Comparison of ENCODE assay signal across 8 mouse cellular contexts in genomic region chr1:51479027-51479329, GRCm38 (mm10). TPM values are rescaled to one million over a fixed set of nuclear protein-coding genes. Genes with fewer than 3 reads are reported as not detected.
DNase-seq lines count a peak whose midpoint lies in the region; ATAC-seq and TF ChIP-seq lines count a peak whose summit lies in the region.

No protein-coding gene starts in this region.

- no peak for TF ChIP-seq CTCF in testis, adult 2 months (IDR thresholded peaks at IDR 0.05; ENCODE audit: control insufficient read depth, insufficient read depth, insufficient replicate concordance, low read depth, low read length)

- H3K27ac ChIP-seq in testis, adult 2 months (ENCODE audit: control insufficient read depth, insufficient read depth, low read depth, low read length), result peak overlapping the region; percentile 98
- H3K27ac ChIP-seq in liver, embryonic 12.5 days, result peak overlapping the region; percentile 72; the same call in 1 of the 2 replicates

- H3K9ac ChIP-seq in liver, embryonic 12.5 days, result peak overlapping the region; percentile 75

- H3K36me3 ChIP-seq in erythroblast, embryonic 14.5 days (ENCODE audit: control insufficient read depth), result no peaks in the 10 kb centered on the region
- no peaks in the 10 kb centered on the region for H3K36me3 ChIP-seq in testis, adult 2 months (ENCODE audit: control insufficient read depth, insufficient read depth, low read length)
- H3K36me3 ChIP-seq in liver, embryonic 12.5 days, result no peaks in the 10 kb centered on the region

- peak overlapping the region; percentile 95 for H3K4me2 ChIP-seq in liver, embryonic 12.5 days

- no peak for ATAC-seq in erythroblast, adult 5-6 weeks (replicated peaks; ENCODE audit: low FRiP score, poor library complexity, severe bottlenecking)
- no peak for ATAC-seq in liver, embryonic 12.5 days

- H3K9me3 ChIP-seq in erythroblast, embryonic 14.5 days (ENCODE audit: control insufficient read depth, low read length), result no peaks in the 10 kb centered on the region
- no peaks in the 10 kb centered on the region for H3K9me3 ChIP-seq in liver, embryonic 12.5 days (replicated peaks)

- H3K4me1 ChIP-seq in erythroblast, embryonic 14.5 days (ENCODE audit: control insufficient read depth), result peaks cover 30% of the 10 kb centered on the region
- H3K4me1 ChIP-seq in testis, adult 2 months (ENCODE audit: control insufficient read depth, insufficient read depth, low read length), result peaks cover 3% of the 10 kb centered on the region
- H3K4me1 ChIP-seq in liver, embryonic 12.5 days, result peaks cover 25% of the 10 kb centered on the region

- 66% methylated on average over 1 of the region's 1 CpGs for WGBS in liver, embryonic 12.5 days (ENCODE audit: insufficient replicate concordance)

- no peak for TF ChIP-seq POLR2A in testis, adult 2 months (IDR thresholded peaks at IDR 0.05; ENCODE audit: control insufficient read depth, low read depth, low read length)

- no peak for DNase-seq in testis, postnatal 10 days (ENCODE audit: low spot score)
- DNase-seq in thymus, postnatal 25 days, result no peak
- DNase-seq in right cerebral cortex, postnatal 14 days, result no peak
- no peak for DNase-seq in adrenal gland, adult 8-10 months

- peaks cover 12% of the 10 kb centered on the region for H3K27me3 ChIP-seq in erythroblast, embryonic 14.5 days (ENCODE audit: control insufficient read depth)
- H3K27me3 ChIP-seq in testis, adult 2 months (ENCODE audit: control insufficient read depth, insufficient read depth, low read length), result no peaks in the 10 kb centered on the region
- no peaks in the 10 kb centered on the region for H3K27me3 ChIP-seq in liver, embryonic 12.5 days (replicated peaks)

- peak overlapping the region; percentile 84 for H3K4me3 ChIP-seq in erythroblast, embryonic 14.5 days (replicated peaks)
- peak overlapping the region; percentile 95; the same call in 1 of the 2 replicates for H3K4me3 ChIP-seq in testis, adult 2 months (ENCODE audit: control insufficient read depth, low read depth, low read length)
- peak overlapping the region; percentile 70 for H3K4me3 ChIP-seq in liver, embryonic 12.5 days

RNA-seq across cellular contexts. Expression of gene Nabp1, which starts 0.8 kb away (rescaled TPM):
- polyA plus RNA-seq in erythroblast, embryonic 14.5 days (2012), result 0.02 and 0.10 TPM in 2 replicates
- 26.7 and 28.2 TPM in 2 replicates for total RNA-seq in erythroblast, adult 5-6 weeks (2015; ENCODE audit: low replicate concordance)
- 18.1 and 28.2 TPM in 2 replicates for total RNA-seq in erythroblast, adult 5-6 weeks (2017; ENCODE audit: low replicate concordance)
- polyA plus RNA-seq in testis, adult 2 months (2012; rRNA removed), result 143 and 161 TPM in 2 replicates
- polyA plus RNA-seq in liver, embryonic 12.5 days (2016; fragmentation: Nextera tagmentation; extraction: Ambion mirVana), result 5.3 and 6.8 TPM in 2 replicates
- 10 to 100 TPM; 18.5 to 45.8 (median 28.5) TPM for total RNA-seq in adrenal gland, adult 8-10 months (2022)

Comparison
In these comparisons a context has a peak if more than half of its experiments do, and no peak if none do; other contexts are left out.
1. RNA of gene Nabp1, which starts 0.8 kb away (polyA plus RNA-seq): 143 to 161 TPM in testis, adult 2 months; 5.3 to 6.8 TPM in liver, embryonic 12.5 days and 0.02 to 0.10 TPM in erythroblast, embryonic 14.5 days; every median in the first group is over 10 times any median in the second.
2. Peak in every context shown above with its lines, with median percentiles within 50 percentile points of each other: H3K4me3 ChIP-seq.